Mouse (Mus musculus): ENCODE data around the gene Pfkp. TPM values are rescaled to one million over a fixed set of nuclear protein-coding genes. Genes with fewer than 3 reads are reported as not detected.
A peak's percentile ranks its signal among the peaks of the same experiment; 100 is the strongest.

The Pfkp gene
- polyA plus RNA-seq, 1 experiment = 45.1 TPM

GRCm38 (mm10) chr13:6597801-6598200 is 50.8 kb downstream of the Pfkp start:
- Histone ChIP-seq H3K27me3 (ENCODE audit: control insufficient read depth, insufficient read depth, low read length) (no peaks in the 10 kb centered on the region), H3K27ac (ENCODE audit: insufficient read depth, low read length) (no peak overlapping the region), H3K4me1 (ENCODE audit: control insufficient read depth, insufficient read depth, insufficient read length) (no peaks in the 10 kb centered on the region), H3K36me3 (ENCODE audit: control insufficient read depth, insufficient read depth, low read length) (peaks cover 22% of the 10 kb centered on the region), H3K4me3 (ENCODE audit: extremely low read depth, insufficient read depth, insufficient read length) (no peak overlapping the region)
- WGBS = 96% methylated on average over 16 of the region's 16 CpGs
- TF ChIP-seq CTCF (IDR thresholded peaks at IDR 0.05; ENCODE audit: extremely low read depth, insufficient read depth, insufficient read length, insufficient replicate concordance) (no peak), POLR2A (IDR thresholded peaks at IDR 0.05; ENCODE audit: low read depth, low read length) (no peak)
- DNase-seq (ENCODE audit: low read depth in 1 of 2, low spot score in 2 of 2) = no peak

GRCm38 (mm10) chr13:6595403-6595802 is 53.2 kb downstream of the Pfkp start:
- no peak overlapping the region for H3K27ac ChIP-seq (ENCODE audit: insufficient read depth, low read length)
- H3K27me3 ChIP-seq (ENCODE audit: control insufficient read depth, insufficient read depth, low read length) = no peaks in the 10 kb centered on the region
- 93% methylated on average over 4 of the region's 4 CpGs for WGBS
- H3K4me1 ChIP-seq (ENCODE audit: control insufficient read depth, insufficient read depth, insufficient read length) = no peaks in the 10 kb centered on the region
- H3K36me3 ChIP-seq (ENCODE audit: control insufficient read depth, insufficient read depth, low read length) = peaks cover 19% of the 10 kb centered on the region
- no peak for DNase-seq (ENCODE audit: low read depth in 1 of 2, low spot score in 2 of 2)
- H3K4me3 ChIP-seq (ENCODE audit: extremely low read depth, insufficient read depth, insufficient read length) = no peak overlapping the region
- no peak for TF ChIP-seq CTCF (IDR thresholded peaks at IDR 0.05; ENCODE audit: extremely low read depth, insufficient read depth, insufficient read length, insufficient replicate concordance)
- no peak for TF ChIP-seq POLR2A (IDR thresholded peaks at IDR 0.05; ENCODE audit: low read depth, low read length)

- Histone ChIP-seq H3K36me3 (ENCODE audit: control insufficient read depth, insufficient read depth, low read length) (peaks cover 13% of the 10 kb centered on the region), H3K4me3 (ENCODE audit: extremely low read depth, insufficient read depth, insufficient read length) (no peak overlapping the region), H3K27me3 (ENCODE audit: control insufficient read depth, insufficient read depth, low read length) (no peaks in the 10 kb centered on the region), H3K4me1 (ENCODE audit: control insufficient read depth, insufficient read depth, insufficient read length) (no peaks in the 10 kb centered on the region; the same call in 1 of the 2 replicates), H3K27ac (ENCODE audit: insufficient read depth, low read length) (no peak overlapping the region)
- DNase-seq (ENCODE audit: low read depth in 1 of 2, low spot score in 2 of 2) = no peak
- WGBS = 47% methylated on average over 3 of the region's 3 CpGs
- no peak for TF ChIP-seq POLR2A (IDR thresholded peaks at IDR 0.05; ENCODE audit: low read depth, low read length)
These were observed 57.7 kb downstream of the Pfkp start for GRCm38 (mm10) chr13:6590846-6591245.

- Histone ChIP-seq H3K27me3 (ENCODE audit: control insufficient read depth, insufficient read depth, low read length) (no peaks in the 10 kb centered on the region), H3K36me3 (ENCODE audit: control insufficient read depth, insufficient read depth, low read length) (peaks cover 14% of the 10 kb centered on the region), H3K27ac (ENCODE audit: insufficient read depth, low read length) (no peak overlapping the region), H3K4me3 (ENCODE audit: extremely low read depth, insufficient read depth, insufficient read length) (no peak overlapping the region), H3K4me1 (ENCODE audit: control insufficient read depth, insufficient read depth, insufficient read length) (no peaks in the 10 kb centered on the region; the same call in 1 of the 2 replicates)
- WGBS = 87% methylated on average over 9 of the region's 9 CpGs
- no peak for DNase-seq (ENCODE audit: low read depth in 1 of 2, low spot score in 2 of 2)
- TF ChIP-seq POLR2A (IDR thresholded peaks at IDR 0.05; ENCODE audit: low read depth, low read length) = no peak
- TF ChIP-seq CTCF (IDR thresholded peaks at IDR 0.05; ENCODE audit: extremely low read depth, insufficient read depth, insufficient read length, insufficient replicate concordance) = no peak
These were observed 62.6 kb downstream of the Pfkp start for GRCm38 (mm10) chr13:6586009-6586408.

- 69% methylated on average over 4 of the region's 4 CpGs for WGBS
These were observed 65.0 kb downstream of the Pfkp start for GRCm38 (mm10) chr13:6583499-6584125.

DNA sequence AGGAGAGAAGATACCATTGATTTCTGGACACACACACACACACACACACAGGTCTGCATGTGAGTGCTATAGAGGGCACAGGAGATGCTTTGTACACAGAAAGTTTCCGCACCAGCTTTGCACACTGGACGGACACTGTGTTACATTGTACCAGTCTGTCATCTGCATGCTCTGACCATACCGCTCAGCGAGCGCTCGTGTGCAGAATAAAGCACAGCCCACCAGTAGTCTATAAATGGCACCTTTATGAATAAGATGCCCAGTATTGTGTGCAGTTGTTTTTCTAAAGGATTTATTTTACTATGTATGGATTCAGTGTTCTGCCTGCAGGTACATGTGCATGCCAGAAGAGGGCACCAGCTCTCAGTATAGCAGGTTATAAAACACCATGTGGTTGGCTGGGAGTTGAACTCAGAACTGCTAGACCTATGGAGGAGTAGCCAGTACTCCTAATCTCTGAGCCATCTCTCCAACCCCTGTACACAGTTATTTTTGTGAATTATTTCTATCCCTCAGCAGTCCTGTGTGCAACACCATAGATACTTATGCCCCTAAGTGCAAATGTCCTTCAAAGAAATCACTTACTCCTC is 72.6 kb downstream of the Pfkp start:
- TF ChIP-seq CTCF (IDR thresholded peaks at IDR 0.05; ENCODE audit: extremely low read depth, insufficient read depth, insufficient read length, insufficient replicate concordance) (peak; percentile 20; the same call in 1 of the 2 replicates), POLR2A (IDR thresholded peaks at IDR 0.05; ENCODE audit: low read depth, low read length) (no peak)
- Histone ChIP-seq H3K27me3 (ENCODE audit: control insufficient read depth, insufficient read depth, low read length) (no peaks in the 10 kb centered on the region), H3K27ac (ENCODE audit: insufficient read depth, low read length) (no peak overlapping the region), H3K4me1 (ENCODE audit: control insufficient read depth, insufficient read depth, insufficient read length) (no peaks in the 10 kb centered on the region), H3K4me3 (ENCODE audit: extremely low read depth, insufficient read depth, insufficient read length) (no peak overlapping the region), H3K36me3 (ENCODE audit: control insufficient read depth, insufficient read depth, low read length) (peaks cover 44% of the 10 kb centered on the region)
- WGBS = 94% methylated on average over 6 of the region's 6 CpGs
- no peak for DNase-seq (ENCODE audit: low read depth in 1 of 2, low spot score in 2 of 2)

More at GRCm38 (mm10) chr13:6583499-6584125, 65.0 kb downstream of the Pfkp start:
- peaks cover 20% of the 10 kb centered on the region for H3K36me3 ChIP-seq (ENCODE audit: control insufficient read depth, insufficient read depth, low read length)
- H3K27me3 ChIP-seq (ENCODE audit: control insufficient read depth, insufficient read depth, low read length) = no peaks in the 10 kb centered on the region
- H3K4me3 ChIP-seq (ENCODE audit: extremely low read depth, insufficient read depth, insufficient read length) = no peak overlapping the region
- no peak overlapping the region for H3K27ac ChIP-seq (ENCODE audit: insufficient read depth, low read length)
- H3K4me1 ChIP-seq (ENCODE audit: control insufficient read depth, insufficient read depth, insufficient read length) = no peaks in the 10 kb centered on the region; the same call in 1 of the 2 replicates
- DNase-seq (ENCODE audit: low read depth in 1 of 2, low spot score in 2 of 2) = no peak
- TF ChIP-seq POLR2A (IDR thresholded peaks at IDR 0.05; ENCODE audit: low read depth, low read length) (no peak), CTCF (IDR thresholded peaks at IDR 0.05; ENCODE audit: extremely low read depth, insufficient read depth, insufficient read length, insufficient replicate concordance) (no peak)

DNA sequence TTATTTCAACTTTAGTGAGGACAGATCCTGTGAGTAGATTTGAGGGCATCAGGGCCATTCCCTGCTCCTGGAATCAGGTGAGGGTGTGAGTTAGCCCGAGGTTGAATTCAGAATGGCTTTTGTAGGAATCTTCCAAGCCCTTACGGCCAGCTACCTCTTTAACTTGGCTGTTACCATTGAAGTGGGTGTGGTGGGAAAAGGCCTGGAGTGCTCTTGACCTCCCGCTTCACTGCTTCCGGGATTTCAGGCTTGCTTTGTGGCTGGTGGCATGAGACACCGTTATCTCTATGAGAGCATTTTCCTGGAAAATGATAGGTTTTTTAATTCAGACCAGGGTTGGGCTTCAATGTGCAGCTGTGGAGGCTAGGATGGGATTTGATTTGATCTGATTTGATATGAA is 83.0 kb downstream of the Pfkp start:
- Histone ChIP-seq H3K4me1 (ENCODE audit: control insufficient read depth, insufficient read depth, insufficient read length) (no peaks in the 10 kb centered on the region), H3K4me3 (ENCODE audit: extremely low read depth, insufficient read depth, insufficient read length) (no peak overlapping the region), H3K27ac (ENCODE audit: insufficient read depth, low read length) (no peak overlapping the region), H3K36me3 (ENCODE audit: control insufficient read depth, insufficient read depth, low read length) (peaks cover 45% of the 10 kb centered on the region), H3K27me3 (ENCODE audit: control insufficient read depth, insufficient read depth, low read length) (no peaks in the 10 kb centered on the region)
- no peak for DNase-seq (ENCODE audit: low read depth in 1 of 2, low spot score in 2 of 2)
- 81% methylated on average over 5 of the region's 5 CpGs for WGBS
- TF ChIP-seq POLR2A (IDR thresholded peaks at IDR 0.05; ENCODE audit: low read depth, low read length) (no peak), CTCF (IDR thresholded peaks at IDR 0.05; ENCODE audit: extremely low read depth, insufficient read depth, insufficient read length, insufficient replicate concordance) (no peak)

All from spleen, adult 2 months (tissue).